In genomic region chr6:141041358-141041757, GRCm38 (mm10) we compare ENCODE assay signal across 10 mouse cellular contexts.
A peak's percentile ranks its signal among the peaks of the same experiment; 100 is the strongest.
DNase-seq lines count a peak whose midpoint lies in the region; ATAC-seq and TF ChIP-seq lines count a peak whose summit lies in the region.
"Had no signal": no experiment of that assay in that cellular context is flagged by ENCODE, and none has a peak within 500 bp of the region (broad histone marks: within the 10 kb centered on the region; RNA-seq: fewer than 3 reads in every experiment).

No protein-coding gene starts in this region.

- no peak for TF ChIP-seq CTCF in brain, embryonic 14.5 days (IDR thresholded peaks at IDR 0.05; ENCODE audit: borderline replicate concordance, extremely low read depth, insufficient read depth, insufficient read length)

- no peaks in the 10 kb centered on the region for H3K9me3 ChIP-seq in forebrain, embryonic 16.5 days (ENCODE audit: control insufficient read depth, low read length)
- H3K9me3 ChIP-seq in forebrain, embryonic 12.5 days: no peaks in the 10 kb centered on the region
- no peaks in the 10 kb centered on the region for H3K9me3 ChIP-seq in hindbrain, embryonic 12.5 days (replicated peaks)
- no peaks in the 10 kb centered on the region for H3K9me3 ChIP-seq in lung, embryonic 16.5 days (ENCODE audit: control insufficient read depth, low read length)
- no peaks in the 10 kb centered on the region for H3K9me3 ChIP-seq in neural tube, embryonic 15.5 days (replicated peaks)
- H3K9me3 ChIP-seq: embryonic facial prominence, embryonic 13.5 days had no signal

- 69% methylated on average over 5 of the region's 5 CpGs for WGBS in forebrain, embryonic 16.5 days
- WGBS in forebrain, embryonic 12.5 days: 86% methylated on average over 5 of the region's 5 CpGs
- WGBS in hindbrain, embryonic 12.5 days: 52% methylated on average over 5 of the region's 5 CpGs
- 44% methylated on average over 5 of the region's 5 CpGs for WGBS in lung, embryonic 16.5 days
- WGBS in neural tube, embryonic 15.5 days: 65% methylated on average over 5 of the region's 5 CpGs

- no peak overlapping the region for H3K9ac ChIP-seq in forebrain, embryonic 16.5 days (replicated peaks; ENCODE audit: low read depth, low read length)
- no peak overlapping the region for H3K9ac ChIP-seq in forebrain, embryonic 12.5 days
- no peak overlapping the region for H3K9ac ChIP-seq in hindbrain, embryonic 12.5 days
- no peak overlapping the region for H3K9ac ChIP-seq in lung, embryonic 16.5 days (ENCODE audit: low read length)
- no peak overlapping the region for H3K9ac ChIP-seq in neural tube, embryonic 15.5 days (replicated peaks)
- H3K9ac ChIP-seq: embryonic facial prominence, embryonic 13.5 days had no signal

- H3K4me3 ChIP-seq in forebrain, embryonic 16.5 days (replicated peaks; ENCODE audit: low read length): no peak overlapping the region
- no peak overlapping the region for H3K4me3 ChIP-seq in forebrain, embryonic 12.5 days (replicated peaks)
- no peak overlapping the region for H3K4me3 ChIP-seq in hindbrain, embryonic 12.5 days
- H3K4me3 ChIP-seq in lung, embryonic 16.5 days (ENCODE audit: low read length): no peak overlapping the region
- H3K4me3 ChIP-seq in neural tube, embryonic 15.5 days (replicated peaks): no peak overlapping the region
- H3K4me3 ChIP-seq: embryonic facial prominence, embryonic 13.5 days had no signal

- peak; percentile 19 for DNase-seq in brain, embryonic 14.5 days (ENCODE audit: low read depth)
- no peak for DNase-seq in left cerebral cortex, adult 11 months (ENCODE audit: low spot score)

- H3K36me3 ChIP-seq in forebrain, embryonic 16.5 days (ENCODE audit: control insufficient read depth, insufficient read depth): no peaks in the 10 kb centered on the region
- no peaks in the 10 kb centered on the region for H3K36me3 ChIP-seq in forebrain, embryonic 12.5 days (replicated peaks)
- no peaks in the 10 kb centered on the region for H3K36me3 ChIP-seq in hindbrain, embryonic 12.5 days
- no peaks in the 10 kb centered on the region for H3K36me3 ChIP-seq in lung, embryonic 16.5 days (ENCODE audit: control insufficient read depth, insufficient read depth, low read length)
- H3K36me3 ChIP-seq in neural tube, embryonic 15.5 days: no peaks in the 10 kb centered on the region
- H3K36me3 ChIP-seq: embryonic facial prominence, embryonic 13.5 days had no signal

- no peak overlapping the region for H3K27ac ChIP-seq in forebrain, embryonic 16.5 days (ENCODE audit: low read length)
- no peak overlapping the region for H3K27ac ChIP-seq in forebrain, embryonic 12.5 days
- H3K27ac ChIP-seq in hindbrain, embryonic 12.5 days: no peak overlapping the region
- H3K27ac ChIP-seq in lung, embryonic 16.5 days (ENCODE audit: low read length): peak overlapping the region; percentile 88
- H3K27ac ChIP-seq in neural tube, embryonic 15.5 days (replicated peaks): no peak overlapping the region
- H3K27ac ChIP-seq: embryonic facial prominence, embryonic 13.5 days had no signal

- no peak for TF ChIP-seq POLR2A in brain, embryonic 14.5 days (IDR thresholded peaks at IDR 0.05; ENCODE audit: borderline replicate concordance, extremely low read depth, insufficient read depth, insufficient read length, poor library complexity, severe bottlenecking)

- H3K27me3 ChIP-seq in forebrain, embryonic 16.5 days (replicated peaks; ENCODE audit: control insufficient read depth, insufficient read depth, low read length): no peaks in the 10 kb centered on the region
- H3K27me3 ChIP-seq in forebrain, embryonic 12.5 days: no peaks in the 10 kb centered on the region
- no peaks in the 10 kb centered on the region for H3K27me3 ChIP-seq in hindbrain, embryonic 12.5 days
- H3K27me3 ChIP-seq in lung, embryonic 16.5 days (ENCODE audit: control insufficient read depth, insufficient read depth, low read depth, low read length): no peaks in the 10 kb centered on the region
- no peaks in the 10 kb centered on the region for H3K27me3 ChIP-seq in neural tube, embryonic 15.5 days (replicated peaks)
- H3K27me3 ChIP-seq: embryonic facial prominence, embryonic 13.5 days had no signal

- H3K4me2 ChIP-seq in forebrain, embryonic 16.5 days (ENCODE audit: low read length): no peak overlapping the region
- no peak overlapping the region for H3K4me2 ChIP-seq in forebrain, embryonic 12.5 days
- no peak overlapping the region for H3K4me2 ChIP-seq in hindbrain, embryonic 12.5 days (replicated peaks)
- H3K4me2 ChIP-seq in lung, embryonic 16.5 days (ENCODE audit: low read depth, low read length): no peak overlapping the region
- no peak overlapping the region for H3K4me2 ChIP-seq in neural tube, embryonic 15.5 days
- H3K4me2 ChIP-seq: embryonic facial prominence, embryonic 13.5 days had no signal

- 0 out of 2 replicates have a peak, but pooled peaks cover 2% of the 10 kb centered on the region for H3K4me1 ChIP-seq in forebrain, embryonic 16.5 days (replicated peaks; ENCODE audit: control insufficient read depth, insufficient read depth, low read length)
- peaks cover 4% of the 10 kb centered on the region; the same call in 1 of the 2 replicates for H3K4me1 ChIP-seq in forebrain, embryonic 12.5 days
- no peaks in the 10 kb centered on the region for H3K4me1 ChIP-seq in hindbrain, embryonic 12.5 days
- no peaks in the 10 kb centered on the region; the same call in 1 of the 2 replicates for H3K4me1 ChIP-seq in lung, embryonic 16.5 days (replicated peaks; ENCODE audit: control insufficient read depth, insufficient read depth, low read length)
- no peaks in the 10 kb centered on the region for H3K4me1 ChIP-seq in neural tube, embryonic 15.5 days

- peak; percentile 75 for ATAC-seq in forebrain, embryonic 16.5 days
- ATAC-seq in forebrain, embryonic 12.5 days (ENCODE audit: low FRiP score): no peak
- ATAC-seq in hindbrain, embryonic 12.5 days (ENCODE audit: low FRiP score): peak; percentile 60
- ATAC-seq in lung, embryonic 16.5 days (ENCODE audit: low read depth): peak; percentile 92
- ATAC-seq in cerebellum, adult (ENCODE audit: insufficient number of reproducible peaks, low FRiP score, low TSS enrichment): no peak
- no peak for ATAC-seq in neural tube, embryonic 15.5 days (ENCODE audit: low FRiP score)
- ATAC-seq: activated CD4-positive, CD25-positive, alpha-beta regulatory T cell, adult 4 months had no signal

Comparison
In these comparisons a context has a peak if more than half of its experiments do, and no peak if none do; other contexts are left out.
1. ATAC-seq: peak in forebrain, embryonic 16.5 days (single experiment), hindbrain, embryonic 12.5 days (single experiment) and lung, embryonic 16.5 days (single experiment); none in forebrain, embryonic 12.5 days (single experiment), cerebellum, adult (single experiment) and neural tube, embryonic 15.5 days (single experiment).